Mouse (Mus musculus) myocyte (in vitro differentiated cells): ENCODE data around the gene Nek9. TPM values are rescaled to one million over a fixed set of nuclear protein-coding genes. Genes with fewer than 3 reads are reported as not detected.

Experiments used
- H3K27me3 ChIP-seq: one replicate; pipeline ENCODE4 v1.6.1; 2011; ENCODE audit not compliant: control insufficient read depth, insufficient read depth, insufficient read length
- H3K36me3 ChIP-seq: one replicate; pipeline ENCODE4 v1.6.1; 2011; ENCODE audit not compliant: control insufficient read depth, insufficient read depth
- H3K4me2 ChIP-seq: one replicate; pipeline ENCODE4 v1.6.1; 2011; ENCODE audit warnings: low read depth, control low read depth
- H3K4me3 ChIP-seq: one replicate; pipeline ENCODE4 v1.5.1; 2011; ENCODE audit warnings: mild to moderate bottlenecking, control low read depth, moderate library complexity
- H3K79me2 ChIP-seq: one replicate; pipeline ENCODE4 v1.6.1; 2011; ENCODE audit not compliant: control insufficient read depth, insufficient read depth
- H3ac ChIP-seq: one replicate; pipeline ENCODE4 v1.6.1; 2011; ENCODE audit not compliant: control insufficient read depth, insufficient read length
- CEBPB ChIP-seq: IDR thresholded peaks from 2 replicates; pipeline ENCODE4 v1.6.1; 2011; ENCODE audit warnings: mild to moderate bottlenecking, moderate library complexity; ENCODE audit not compliant: poor library complexity, insufficient read depth, severe bottlenecking
- E2F4 ChIP-seq: IDR thresholded peaks from one replicate; pipeline ENCODE4 v1.6.1; 2011; ENCODE audit warnings: mild to moderate bottlenecking, control low read depth, moderate library complexity; ENCODE audit not compliant: insufficient read depth
- MAX ChIP-seq: IDR thresholded peaks from one replicate; pipeline ENCODE4 v1.6.1; 2011; ENCODE audit warnings: low read depth, mild to moderate bottlenecking, control low read depth
- MYOD1 ChIP-seq, 3 experiments: IDR thresholded peaks; one replicate each; pipeline ENCODE4 v1.6.1; 2011; ENCODE audit warnings: control low read depth in 2 of 3, low read depth in 2 of 3, mild to moderate bottlenecking in 2 of 3, moderate library complexity in 1 of 3; ENCODE audit not compliant: insufficient read length in 2 of 3, control insufficient read depth in 1 of 3
- MYOG ChIP-seq, 3 experiments: IDR thresholded peaks; one replicate each; pipeline ENCODE4 v1.6.1; 2011; ENCODE audit warnings: control low read depth in 2 of 3, low read depth in 2 of 3, mild to moderate bottlenecking in 2 of 3; ENCODE audit not compliant: insufficient read length in 2 of 3, control insufficient read depth in 1 of 3, insufficient read depth in 1 of 3
- POLR2A ChIP-seq: IDR thresholded peaks from one replicate; pipeline ENCODE4 v1.6.1; 2011; ENCODE audit warnings: low read depth, mild to moderate bottlenecking, control low read depth, moderate library complexity; ENCODE audit not compliant: insufficient read length
- POLR2AphosphoS2 ChIP-seq: IDR thresholded peaks from one replicate; pipeline ENCODE4 v1.6.1; 2011; ENCODE audit warnings: low read depth, control low read depth; ENCODE audit not compliant: insufficient read length
- REST ChIP-seq: IDR thresholded peaks from one replicate; pipeline ENCODE4 v1.6.1; 2011; ENCODE audit warnings: mild to moderate bottlenecking, control low read depth, moderate library complexity; ENCODE audit not compliant: insufficient read depth, insufficient read length
- SRF ChIP-seq: IDR thresholded peaks from one replicate; pipeline ENCODE4 v1.6.1; 2011; ENCODE audit warnings: low read depth; ENCODE audit not compliant: control insufficient read depth, insufficient read length
- TCF12 ChIP-seq: IDR thresholded peaks from one replicate; pipeline ENCODE4 v1.6.1; 2011; ENCODE audit warnings: mild to moderate bottlenecking, control low read depth; ENCODE audit not compliant: poor library complexity, insufficient read depth, severe bottlenecking
- TCF3 ChIP-seq: IDR thresholded peaks from one replicate; pipeline ENCODE4 v1.6.1; 2011; ENCODE audit warnings: low read depth, control low read depth; ENCODE audit not compliant: insufficient read length
- USF1 ChIP-seq: IDR thresholded peaks from one replicate; pipeline ENCODE4 v1.6.1; 2011; ENCODE audit warnings: low read depth, mild to moderate bottlenecking, control low read depth, moderate library complexity
- polyA plus RNA-seq: library from polyadenylated mRNA; unstranded; fragments of >200 nt; fragmentation: generic; extraction: Trizol; gene quantifications from one replicate; pipeline ENCODE4 v1.2.1, GENCODE M21; 2012; ENCODE audit warnings: missing spikeins

Gene Nek9
- polyA plus RNA-seq, 1 experiment: 40.4 TPM

DNA sequence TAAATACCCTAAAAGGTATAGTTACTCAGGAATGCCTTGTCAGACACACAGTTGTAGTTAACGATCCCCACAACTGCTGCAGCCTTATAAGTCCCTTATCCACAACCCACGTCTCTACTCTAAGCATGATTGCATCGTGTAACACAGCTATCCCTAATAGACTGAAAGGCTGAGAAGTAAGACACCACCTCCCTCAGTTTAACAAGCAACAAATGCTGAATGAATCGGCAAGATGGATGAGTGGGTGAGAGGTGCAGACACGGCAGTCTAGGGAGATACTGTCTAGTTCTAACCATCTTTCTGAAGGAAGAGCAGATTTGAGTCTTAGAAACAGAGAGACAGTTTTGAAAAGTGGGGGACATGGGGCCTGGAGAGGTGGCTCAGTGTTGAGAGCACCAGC is 76.0 kb downstream of the Nek9 start:
- Histone ChIP-seq H3K4me2 (no peak overlapping the region), H3ac (no peak overlapping the region), H3K79me2 (no peaks in the 10 kb centered on the region), H3K27me3 (no peaks in the 10 kb centered on the region), H3K4me3 (no peak overlapping the region), H3K36me3 (no peaks in the 10 kb centered on the region)
- TF ChIP-seq E2F4: no peak
- no peak for TF ChIP-seq SRF
- no peak for TF ChIP-seq MYOG (IDR thresholded peaks at IDR 0.05; ENCODE audit: control insufficient read depth in 1 of 3, insufficient read depth in 1 of 3, insufficient read length in 2 of 3, low read depth in 2 of 3)
- no peak for TF ChIP-seq USF1
- no peak for TF ChIP-seq MAX
- TF ChIP-seq POLR2AphosphoS2: no peak
- no peak for TF ChIP-seq TCF12
- TF ChIP-seq CEBPB: no peak
- no peak for TF ChIP-seq MYOD1 (IDR thresholded peaks at IDR 0.05; ENCODE audit: control insufficient read depth in 1 of 3, insufficient read length in 2 of 3, low read depth in 2 of 3)
- TF ChIP-seq POLR2A: no peak
- no peak for TF ChIP-seq REST
- no peak for TF ChIP-seq TCF3

- Histone ChIP-seq H3K27me3 (no peaks in the 10 kb centered on the region), H3K4me3 (no peak overlapping the region), H3K4me2 (no peak overlapping the region), H3K79me2 (no peaks in the 10 kb centered on the region), H3K36me3 (no peaks in the 10 kb centered on the region), H3ac (no peak overlapping the region)
- TF ChIP-seq REST (no peak), E2F4 (no peak), MYOD1 (IDR thresholded peaks at IDR 0.05; ENCODE audit: control insufficient read depth in 1 of 3, insufficient read length in 2 of 3, low read depth in 2 of 3) (no peak), MYOG (IDR thresholded peaks at IDR 0.05; ENCODE audit: control insufficient read depth in 1 of 3, insufficient read depth in 1 of 3, insufficient read length in 2 of 3, low read depth in 2 of 3) (no peak), POLR2AphosphoS2 (no peak), POLR2A (no peak), TCF3 (no peak), MAX (no peak), TCF12 (no peak), SRF (no peak), CEBPB (no peak)
Observed at GRCm38 (mm10) chr12:85262489-85262888, 76.7 kb downstream of the Nek9 start.

DNA sequence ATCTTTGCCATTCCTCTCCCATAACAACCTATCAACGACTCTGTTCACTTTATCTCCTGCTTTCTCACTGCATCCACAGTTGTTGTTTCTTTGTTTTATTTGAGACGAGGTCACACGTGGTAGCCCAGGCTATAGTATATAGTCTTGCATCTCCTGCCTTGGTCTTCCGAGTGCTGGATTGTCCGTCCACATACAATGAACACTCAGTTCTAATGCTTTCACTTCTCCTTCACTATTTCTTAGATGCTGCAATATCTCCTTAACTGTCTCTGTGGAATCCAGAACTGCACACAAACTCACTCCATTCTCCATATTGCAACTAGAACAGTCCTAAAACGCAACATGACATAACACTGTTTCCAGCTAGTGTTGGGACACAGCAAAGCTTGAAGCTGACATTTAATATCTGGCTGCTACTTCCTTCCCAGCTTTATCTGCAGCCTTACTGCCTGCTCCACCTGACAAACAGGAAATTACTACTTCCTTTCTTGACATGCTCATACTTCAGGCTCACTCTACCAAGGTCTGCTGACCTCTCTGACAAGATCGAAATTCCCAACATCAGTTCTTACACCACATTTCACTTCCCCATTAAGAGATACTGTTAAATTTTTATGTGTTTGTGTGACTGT is 82.0 kb downstream of the Nek9 start:
- no peak overlapping the region for H3ac ChIP-seq
- no peaks in the 10 kb centered on the region for H3K27me3 ChIP-seq
- TF ChIP-seq POLR2AphosphoS2 (no peak), CEBPB (no peak), SRF (no peak), MYOG (IDR thresholded peaks at IDR 0.05; ENCODE audit: control insufficient read depth in 1 of 3, insufficient read depth in 1 of 3, insufficient read length in 2 of 3, low read depth in 2 of 3) (no peak), TCF12 (no peak), REST (no peak), MAX (no peak), USF1 (no peak), MYOD1 (IDR thresholded peaks at IDR 0.05; ENCODE audit: control insufficient read depth in 1 of 3, insufficient read length in 2 of 3, low read depth in 2 of 3) (no peak), TCF3 (no peak), POLR2A (no peak), E2F4 (no peak)
- H3K79me2 ChIP-seq: no peaks in the 10 kb centered on the region
- no peaks in the 10 kb centered on the region for H3K36me3 ChIP-seq
- H3K4me2 ChIP-seq: peak overlapping the region; percentile 49
- no peak overlapping the region for H3K4me3 ChIP-seq

GRCm38 (mm10) chr12:85256074-85256751 is 82.9 kb downstream of the Nek9 start:
- Histone ChIP-seq H3K79me2 (no peaks in the 10 kb centered on the region), H3ac (no peak overlapping the region), H3K36me3 (no peaks in the 10 kb centered on the region), H3K4me3 (no peak overlapping the region), H3K27me3 (no peaks in the 10 kb centered on the region), H3K4me2 (peak overlapping the region; percentile 49)
- TF ChIP-seq SRF: peak; percentile 21
- no peak for TF ChIP-seq REST
- peak; percentile 78 for TF ChIP-seq POLR2A
- TF ChIP-seq CEBPB: peak; percentile 99
- TF ChIP-seq TCF3: no peak
- peak in 1 of 3 experiments; percentile 65 for TF ChIP-seq MYOG (IDR thresholded peaks at IDR 0.05; ENCODE audit: control insufficient read depth in 1 of 3, insufficient read depth in 1 of 3, insufficient read length in 2 of 3, low read depth in 2 of 3)
- TF ChIP-seq POLR2AphosphoS2: peak; percentile 75
- no peak for TF ChIP-seq TCF12
- peak in 2 of 3 experiments; percentile 44 to 50 for TF ChIP-seq MYOD1 (IDR thresholded peaks at IDR 0.05; ENCODE audit: control insufficient read depth in 1 of 3, insufficient read length in 2 of 3, low read depth in 2 of 3)
